Mouse (Mus musculus) R1 (cell line): ENCODE measurements around the gene Olfr461.
A peak's percentile ranks its signal among the peaks of the same experiment; 100 is the strongest.

Source experiments
- DNase-seq: peaks from one replicate; pipeline ENCODE4 v3.0.0-alpha.2; 2018; ENCODE audit warnings: low read depth, low spot score

Olfr461 gene

GRCm38 (mm10) chr6:40554950-40555349 is at the start of gene Olfr461:
Olfr461 (minus strand) TSS chr6:40555050.
- no peak for DNase-seq

GRCm38 (mm10) chr6:40598546-40598945 is 43.7 kb upstream of the Olfr461 start:
- DNase-seq = peak; percentile 80

DNA sequence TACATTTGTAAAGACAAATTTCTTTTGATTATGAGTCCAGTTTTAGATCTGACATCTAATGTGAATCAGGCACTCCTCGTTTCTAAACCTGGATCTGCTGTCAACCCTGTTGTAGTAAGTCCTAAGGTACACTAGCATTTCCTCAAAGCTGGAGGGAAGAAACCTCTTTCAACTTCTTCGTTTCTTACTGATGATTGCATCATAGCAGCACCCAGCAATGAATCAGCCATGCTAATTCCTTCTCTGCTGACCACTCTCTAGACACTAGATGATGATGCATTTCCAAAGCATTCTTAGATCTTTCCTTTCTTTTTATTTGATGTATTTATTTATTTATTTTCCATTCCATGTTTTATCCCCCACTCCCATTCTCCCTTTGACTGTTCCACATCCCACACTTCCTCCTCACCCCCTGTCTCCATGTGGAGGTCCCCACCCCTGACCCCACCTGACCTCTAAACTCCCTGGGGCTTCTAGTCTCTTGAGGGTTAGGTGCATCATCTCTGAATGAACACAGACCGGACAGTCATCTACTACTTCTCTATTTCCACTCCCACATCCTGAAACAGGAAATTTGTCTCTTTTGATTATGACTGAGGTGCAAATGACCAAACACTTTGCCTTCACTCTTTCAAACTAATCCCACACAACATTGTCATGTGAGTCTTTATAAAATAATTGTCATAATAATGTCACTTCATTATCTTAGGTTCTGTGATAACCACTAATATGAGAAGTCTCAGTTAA is 40.1 kb upstream of the Olfr461 start:
- no peak for DNase-seq

GRCm38 (mm10) chr6:40588346-40588745 is 33.5 kb upstream of the Olfr461 start:
- no peak for DNase-seq

DNA sequence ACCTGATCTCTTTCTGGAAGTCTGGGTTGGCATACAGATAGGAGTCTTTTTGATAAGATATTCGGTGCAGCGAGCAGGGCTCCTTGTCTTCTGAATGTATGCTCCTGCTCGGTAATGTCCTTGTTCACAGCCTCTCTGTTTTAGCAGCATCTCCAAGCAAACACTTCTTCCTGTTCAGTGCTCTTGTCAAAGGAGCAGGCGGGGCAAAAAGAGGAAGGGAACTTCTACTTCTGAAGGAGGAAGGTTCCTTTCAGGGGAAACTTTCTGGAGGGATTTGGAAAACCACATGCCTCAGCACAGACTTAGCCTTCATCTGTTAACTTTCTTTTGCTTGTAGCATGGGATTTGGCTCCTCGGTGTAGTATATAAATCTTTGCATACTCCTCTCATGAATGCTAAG is 30.8 kb upstream of the Olfr461 start, which contains the start of gene Clec5a:
Gene Clec5a (minus strand): TSS at position 177 of the 400 bp plus-strand sequence.
- no peak for DNase-seq

DNA sequence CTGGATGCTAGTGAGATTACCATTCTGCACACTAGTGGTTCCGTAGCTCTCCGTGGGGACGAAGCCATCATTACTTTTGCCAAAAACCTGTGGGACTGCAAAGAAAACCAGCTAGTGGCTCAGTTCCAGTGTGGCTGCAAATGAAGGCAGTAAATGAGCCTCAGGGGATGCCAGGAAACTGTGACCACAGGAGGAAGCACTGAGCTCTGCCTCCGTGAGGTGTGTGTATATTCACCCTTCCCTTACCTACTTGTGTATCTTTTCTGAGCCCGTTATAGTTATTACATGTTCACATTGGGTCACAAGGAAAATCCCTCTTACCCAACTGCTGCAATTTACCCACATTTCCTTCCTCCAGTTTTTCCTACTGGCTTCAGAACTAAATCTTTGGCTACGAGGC is 29.5 kb upstream of the Olfr461 start:
- DNase-seq = no peak

DNA sequence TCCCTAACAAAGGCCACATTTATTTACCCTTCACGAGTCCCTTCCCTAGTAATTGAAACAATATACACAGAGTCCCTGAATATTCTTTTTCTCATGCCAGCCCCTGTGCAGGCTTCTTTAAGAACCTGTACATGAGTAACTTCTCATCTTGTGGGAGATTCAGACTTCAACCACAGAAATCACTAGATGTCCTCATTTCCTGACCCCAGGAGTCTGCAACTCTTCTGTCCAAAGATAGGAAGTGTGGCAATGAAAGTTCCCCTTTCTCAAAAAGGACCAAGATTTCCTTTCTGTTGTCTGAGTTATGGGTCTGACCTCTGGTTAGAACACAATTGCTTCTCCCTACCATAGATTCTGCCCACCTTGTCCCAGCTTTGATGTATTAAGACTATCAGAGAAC is 21.5 kb upstream of the Olfr461 start:
- no peak for DNase-seq

DNA sequence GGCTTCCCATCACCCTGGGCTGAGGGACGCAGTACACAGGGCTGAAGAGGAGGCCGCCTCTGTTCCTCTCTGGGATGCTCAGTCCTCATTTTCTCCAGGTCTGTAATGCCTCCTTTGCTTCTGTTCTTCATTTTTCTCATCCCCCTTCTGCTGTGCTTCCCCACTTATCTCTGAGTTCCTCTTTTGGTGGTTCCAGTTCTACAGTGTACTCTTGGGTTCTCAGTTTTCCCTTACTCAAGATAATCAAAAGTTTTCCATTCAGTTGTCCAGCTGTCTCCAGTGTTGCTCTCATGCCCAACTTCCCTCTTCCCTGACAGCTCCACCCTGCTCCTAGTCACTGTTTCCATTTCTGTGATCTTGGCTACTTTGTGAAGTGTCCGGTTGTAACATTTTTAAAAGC is 18.8 kb upstream of the Olfr461 start:
- DNase-seq = no peak

DNA sequence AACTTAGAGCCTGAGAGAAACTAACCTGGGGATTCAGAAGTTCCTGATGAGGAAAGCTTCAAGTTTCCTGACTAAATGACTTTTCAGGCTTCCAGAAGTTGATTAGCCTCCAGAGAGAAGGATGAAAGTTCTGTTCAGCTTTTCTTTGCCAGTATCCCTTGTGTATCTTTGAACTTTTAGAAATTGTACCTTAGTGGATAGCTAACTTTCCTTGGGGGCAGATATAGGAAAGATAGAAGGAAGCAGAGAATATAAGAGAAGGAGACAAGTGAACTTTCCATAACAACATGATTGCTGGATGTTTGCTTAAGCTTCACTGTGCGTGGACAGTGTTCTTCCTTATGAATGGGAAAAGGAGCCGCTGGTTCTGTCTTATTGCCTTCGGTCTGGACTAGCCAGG is 14.3 kb upstream of the Olfr461 start, which contains the start of gene Olfr460:
Gene Olfr460 (plus strand): TSS at position 301 of the 400 bp plus-strand sequence.
- DNase-seq = no peak

- DNase-seq = no peak
Observed at GRCm38 (mm10) chr6:40544690-40545089, 10.2 kb downstream of the Olfr461 start.

DNA sequence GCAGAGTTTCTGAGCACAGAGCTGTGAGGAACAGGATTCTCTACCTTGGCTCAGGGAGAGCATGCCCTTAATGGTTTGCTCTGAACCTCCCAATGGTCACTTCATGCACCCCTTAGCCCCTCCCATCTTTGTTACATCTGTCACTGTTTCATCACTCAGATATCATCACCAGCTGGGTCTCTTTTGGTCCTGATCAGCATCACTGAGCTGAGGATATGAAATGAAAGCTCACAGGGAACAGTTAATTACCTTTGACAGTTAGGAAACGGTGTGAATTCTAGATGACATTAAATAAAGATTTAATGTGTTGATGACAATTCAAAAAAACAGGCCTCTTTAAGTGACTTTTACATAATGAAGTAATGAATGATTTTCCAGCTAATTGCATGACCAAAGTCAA is 35.4 kb downstream of the Olfr461 start, which contains the start of gene Prss37:
Gene Prss37 (minus strand): TSS at position 101 of the 400 bp plus-strand sequence.
- no peak for DNase-seq

- no peak for DNase-seq
Observed at GRCm38 (mm10) chr6:40493229-40493628, 61.6 kb downstream of the Olfr461 start, which contains the start of gene Tas2r108. Tas2r108 (plus strand) TSS chr6:40493529.
